Mouse (Mus musculus) urinary bladder, postnatal 14 days (tissue): ENCODE measurements around the gene Pex16.

Experiments used
- DNase-seq: peaks from one replicate; pipeline ENCODE4 v3.0.0; 2021; ENCODE audit warnings: low spot score

Gene Pex16

GRCm38 (mm10) chr2:92374514-92374913, at the start of gene Pex16, which contains the start of gene Large2:
Gene Pex16 (plus strand): TSS chr2:92374676.
Gene Large2 (minus strand): TSS chr2:92374869.
- peak; percentile 47 for DNase-seq

GRCm38 (mm10) chr2:92325676-92326075, 48.8 kb upstream of the Pex16 start:
- no peak for DNase-seq

DNA sequence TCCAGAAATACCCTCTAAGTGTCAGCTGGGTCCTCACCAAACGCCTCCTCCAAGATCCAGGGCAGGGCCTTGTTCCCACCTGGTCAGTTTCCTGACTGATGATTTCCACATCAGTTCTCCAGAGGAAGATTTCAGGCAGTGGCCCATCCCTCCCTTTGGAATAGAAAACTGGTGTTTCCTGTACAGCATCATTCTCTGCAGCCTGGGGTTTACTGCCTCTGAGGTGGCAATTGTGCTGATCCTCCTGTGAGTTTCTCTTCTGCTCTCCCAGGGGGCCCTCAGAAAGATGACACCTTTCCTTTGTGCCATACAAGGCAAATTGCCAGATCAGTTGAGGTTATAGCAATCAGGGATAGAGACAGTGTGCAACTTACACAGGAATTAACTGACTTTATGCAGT, 48.3 kb upstream of the Pex16 start:
- DNase-seq = no peak

- no peak for DNase-seq
Measured at GRCm38 (mm10) chr2:92327601-92328000, 46.9 kb upstream of the Pex16 start.

- no peak for DNase-seq
Measured at GRCm38 (mm10) chr2:92328206-92328605, 46.3 kb upstream of the Pex16 start.

DNA sequence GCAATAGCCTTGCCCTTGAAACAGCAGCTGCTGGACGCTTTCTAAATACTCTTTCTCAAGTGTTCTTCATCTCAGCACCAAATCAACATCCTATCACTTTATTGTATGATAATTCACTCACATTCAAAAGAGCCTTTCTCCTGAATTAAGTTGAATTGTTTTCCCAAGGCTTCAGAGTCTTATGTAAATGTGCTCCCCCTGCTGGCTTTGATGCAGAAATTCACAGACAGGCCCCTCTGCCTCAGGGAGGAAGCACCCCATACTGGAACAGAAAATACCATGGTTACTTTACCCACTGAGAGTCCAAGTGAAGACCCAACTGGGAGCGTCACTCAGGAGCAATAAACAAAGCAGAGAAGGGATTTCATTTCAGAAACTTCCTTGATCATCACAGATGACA, 43.6 kb upstream of the Pex16 start:
- DNase-seq = peak; percentile 18

DNA sequence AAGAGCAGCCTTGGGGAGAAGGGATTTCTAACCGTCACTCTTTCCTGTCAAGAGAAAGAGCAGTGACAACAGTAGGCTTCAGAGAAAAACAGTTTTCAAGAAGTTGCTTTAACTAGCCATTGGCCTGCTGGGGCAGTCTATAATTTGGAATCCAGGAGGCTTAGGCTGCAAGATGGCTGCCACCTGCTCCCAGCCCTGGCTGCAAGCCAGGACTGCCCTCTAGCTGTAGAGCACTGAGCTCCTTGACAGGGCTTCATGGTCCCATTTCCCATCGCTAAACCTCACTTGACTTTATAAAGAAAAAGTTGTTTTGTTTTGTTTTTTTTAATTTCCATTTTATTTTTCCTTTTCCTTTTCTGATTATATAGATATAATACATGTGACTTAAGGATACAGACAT, 43.1 kb upstream of the Pex16 start:
- no peak for DNase-seq

DNA sequence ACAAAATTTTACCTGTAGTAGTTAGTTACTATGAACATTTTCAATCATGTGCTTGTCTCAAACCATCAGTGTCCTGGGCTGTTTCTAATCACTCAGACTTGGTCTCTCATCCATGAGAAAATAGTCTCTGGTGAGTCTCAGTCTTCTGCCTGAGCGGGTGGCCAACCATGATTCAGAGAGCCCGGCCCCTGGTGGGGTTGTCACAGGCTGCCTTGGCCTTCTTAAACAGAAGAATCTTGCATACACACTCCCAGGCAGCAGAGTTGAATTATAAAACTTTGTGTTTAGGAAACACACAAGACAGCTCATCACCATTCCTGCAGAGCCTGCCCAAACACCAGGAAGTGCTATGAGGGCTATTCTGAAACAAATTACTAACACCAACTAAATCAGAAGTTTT, 42.6 kb upstream of the Pex16 start:
- DNase-seq = no peak

- DNase-seq = no peak
Measured at GRCm38 (mm10) chr2:92342418-92342817, 32.1 kb upstream of the Pex16 start.

GRCm38 (mm10) chr2:92347191-92347590, 27.3 kb upstream of the Pex16 start:
- DNase-seq = no peak

DNA sequence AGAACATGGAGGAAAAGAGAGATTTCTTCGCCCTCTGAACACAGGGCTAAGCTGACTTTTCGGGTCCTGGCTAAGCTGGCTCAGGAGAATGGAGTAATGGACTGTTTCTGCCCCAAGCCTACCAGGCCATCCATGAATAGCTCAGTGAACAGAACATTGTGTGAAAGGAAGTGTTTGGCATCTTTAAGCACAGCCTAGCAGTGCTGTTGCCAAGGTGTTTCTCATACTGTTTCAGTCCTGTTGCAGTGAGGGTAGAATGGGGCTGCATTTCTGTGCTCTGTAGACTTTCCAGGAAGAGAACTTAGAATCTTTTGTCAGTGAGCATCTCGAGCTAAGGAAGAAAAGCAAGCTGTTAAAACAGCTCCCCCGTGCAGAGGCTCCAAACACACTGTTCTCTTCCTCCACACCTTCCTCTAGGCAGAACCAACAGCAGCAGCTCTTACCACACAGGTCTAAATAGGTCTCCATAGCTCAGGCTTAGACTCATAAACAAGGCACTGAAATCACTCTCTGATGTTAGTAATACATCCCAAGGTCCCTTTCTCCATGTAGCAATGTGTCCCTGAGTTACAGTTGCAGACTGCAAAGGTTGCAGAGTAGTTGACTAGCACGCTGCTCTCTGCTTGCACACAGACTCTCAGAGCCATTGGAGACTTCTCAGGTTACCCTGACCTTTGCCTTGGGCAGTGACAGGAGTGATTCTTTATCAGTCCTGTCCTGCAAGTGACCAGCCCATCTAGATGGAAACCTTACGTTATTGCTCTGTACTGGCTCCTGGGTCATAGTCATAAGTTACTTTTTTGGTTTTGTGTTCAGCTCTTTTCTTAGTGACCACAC, 24.7 kb upstream of the Pex16 start:
- DNase-seq = no peak

DNA sequence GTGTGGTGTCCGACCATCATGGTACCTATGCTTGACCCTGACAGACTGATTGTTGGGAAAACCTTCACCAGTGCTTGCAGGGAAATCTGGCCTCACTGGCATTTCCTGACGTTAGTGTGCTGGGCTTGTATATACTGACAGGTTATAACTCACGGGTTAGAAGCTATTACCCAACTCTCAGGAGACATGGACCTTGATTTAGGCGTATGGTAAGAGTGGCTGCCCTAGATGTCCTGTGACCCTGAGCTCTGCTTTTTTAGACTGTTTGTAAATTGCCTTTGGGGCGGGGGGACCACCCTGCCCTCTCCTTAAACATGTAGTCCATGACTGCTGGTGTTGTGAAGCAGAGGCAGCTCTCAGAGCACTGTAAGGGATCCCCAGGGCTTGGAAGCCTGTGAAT, 23.8 kb upstream of the Pex16 start:
- no peak for DNase-seq

- no peak for DNase-seq
Measured at GRCm38 (mm10) chr2:92353402-92353801, 21.1 kb upstream of the Pex16 start.

- no peak for DNase-seq
Measured at GRCm38 (mm10) chr2:92354224-92354623, 20.3 kb upstream of the Pex16 start.

DNA sequence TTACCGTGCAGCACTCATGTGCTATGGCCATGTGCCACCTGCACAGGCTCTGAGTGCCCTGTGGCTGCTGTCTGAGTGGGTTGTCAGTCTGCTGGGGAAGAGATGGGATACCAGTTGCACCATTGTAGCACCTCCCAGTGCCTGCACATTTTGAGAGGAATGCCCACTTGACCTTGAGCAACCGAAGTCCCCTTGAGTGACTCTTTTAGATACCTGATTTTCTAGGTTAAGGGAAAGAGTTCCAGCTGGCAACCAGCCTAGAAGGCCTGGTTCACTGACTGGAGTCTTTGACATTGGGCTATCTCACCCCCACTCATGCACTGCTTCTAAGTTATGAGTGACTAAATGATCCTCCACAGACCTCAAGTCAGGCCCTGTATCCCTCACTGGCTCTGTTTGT, 15.2 kb upstream of the Pex16 start:
- no peak for DNase-seq

DNA sequence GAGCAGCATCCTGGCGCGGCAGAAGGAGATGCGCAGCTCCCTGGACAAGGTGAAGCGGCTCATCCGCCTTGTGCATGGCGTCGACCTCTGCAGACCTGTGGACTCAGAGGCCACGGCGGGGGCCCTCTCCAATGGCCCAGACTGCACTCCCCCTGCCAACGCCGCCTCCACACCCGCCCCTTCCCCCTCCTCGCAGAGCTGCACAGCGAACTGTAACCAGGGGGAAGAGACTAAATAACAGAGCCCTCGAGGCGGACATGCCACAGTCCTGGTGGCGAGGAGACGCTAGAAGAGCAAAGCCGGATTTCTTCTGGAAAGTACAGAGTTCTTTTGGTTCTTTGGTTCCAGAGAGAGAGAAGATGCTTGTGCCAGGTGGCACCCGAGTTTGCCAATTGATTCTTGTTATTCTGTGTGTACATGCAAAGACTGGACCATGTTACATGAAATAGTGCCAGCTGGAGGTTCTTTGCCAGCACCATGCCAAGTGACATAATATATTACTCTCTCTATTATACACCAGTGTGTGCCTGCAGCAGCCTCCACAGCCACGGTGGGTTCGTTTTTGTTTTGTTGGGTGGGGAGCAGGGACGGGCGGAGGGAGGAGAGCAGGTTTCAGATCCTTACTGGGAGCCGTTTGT, 14.2 kb upstream of the Pex16 start:
- no peak for DNase-seq

GRCm38 (mm10) chr2:92360893-92361292, 13.6 kb upstream of the Pex16 start:
- DNase-seq = no peak

DNA sequence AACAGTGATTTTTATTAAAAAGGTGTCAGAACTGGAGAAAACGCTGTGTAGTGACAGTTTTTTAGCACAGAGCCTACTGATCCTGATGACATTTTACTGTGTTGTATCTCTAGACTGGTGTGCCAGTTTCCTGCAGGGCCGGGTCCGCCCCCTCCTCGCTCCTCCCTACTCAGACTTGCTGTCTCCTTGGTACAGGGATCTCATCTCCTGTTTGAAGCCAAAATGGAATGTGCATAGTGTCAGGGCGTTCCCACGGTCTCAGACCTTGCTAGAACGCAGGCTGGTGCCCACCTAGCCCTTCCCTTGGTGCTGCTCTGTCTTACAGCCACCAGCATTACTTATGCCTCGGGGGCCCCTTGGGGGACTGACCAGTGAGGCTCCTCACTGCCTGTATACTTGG, 12.7 kb upstream of the Pex16 start:
- no peak for DNase-seq

DNA sequence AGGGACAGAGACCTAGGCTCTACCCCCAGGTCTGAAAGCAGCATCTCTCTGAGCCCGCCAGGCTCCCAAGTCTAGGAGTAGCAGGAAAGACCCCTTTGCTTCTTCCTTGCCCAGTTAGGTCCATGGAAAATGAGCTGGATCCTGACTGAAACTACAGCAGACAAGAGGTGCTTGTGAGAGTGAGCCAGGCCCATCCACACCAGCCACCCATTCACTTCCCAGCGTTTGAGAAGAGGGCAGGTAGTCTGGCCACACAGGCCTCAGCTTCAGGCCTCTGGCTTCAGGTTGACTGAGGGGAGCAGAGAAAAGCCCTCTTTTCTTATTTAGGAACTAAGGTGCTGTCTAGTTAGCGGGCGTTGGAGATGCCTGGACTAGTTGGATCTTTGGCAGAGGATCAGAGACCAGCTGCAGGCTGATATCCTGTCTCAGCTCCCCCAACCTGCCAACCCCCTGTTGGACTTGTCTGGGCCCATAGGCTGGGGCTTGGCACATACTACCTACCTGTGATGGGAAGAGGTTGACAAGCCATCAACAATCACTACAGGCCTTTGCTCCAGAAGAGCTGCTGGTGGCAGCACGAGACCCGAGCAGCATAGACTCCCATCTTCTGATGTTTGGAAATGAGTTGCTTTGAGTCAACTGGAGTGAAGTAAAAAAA, 11.8 kb upstream of the Pex16 start:
- DNase-seq = no peak

- DNase-seq = no peak
Measured at GRCm38 (mm10) chr2:92364086-92364485, 10.4 kb upstream of the Pex16 start.

- DNase-seq = no peak
Measured at GRCm38 (mm10) chr2:92365568-92365967, 8.9 kb upstream of the Pex16 start.

DNA sequence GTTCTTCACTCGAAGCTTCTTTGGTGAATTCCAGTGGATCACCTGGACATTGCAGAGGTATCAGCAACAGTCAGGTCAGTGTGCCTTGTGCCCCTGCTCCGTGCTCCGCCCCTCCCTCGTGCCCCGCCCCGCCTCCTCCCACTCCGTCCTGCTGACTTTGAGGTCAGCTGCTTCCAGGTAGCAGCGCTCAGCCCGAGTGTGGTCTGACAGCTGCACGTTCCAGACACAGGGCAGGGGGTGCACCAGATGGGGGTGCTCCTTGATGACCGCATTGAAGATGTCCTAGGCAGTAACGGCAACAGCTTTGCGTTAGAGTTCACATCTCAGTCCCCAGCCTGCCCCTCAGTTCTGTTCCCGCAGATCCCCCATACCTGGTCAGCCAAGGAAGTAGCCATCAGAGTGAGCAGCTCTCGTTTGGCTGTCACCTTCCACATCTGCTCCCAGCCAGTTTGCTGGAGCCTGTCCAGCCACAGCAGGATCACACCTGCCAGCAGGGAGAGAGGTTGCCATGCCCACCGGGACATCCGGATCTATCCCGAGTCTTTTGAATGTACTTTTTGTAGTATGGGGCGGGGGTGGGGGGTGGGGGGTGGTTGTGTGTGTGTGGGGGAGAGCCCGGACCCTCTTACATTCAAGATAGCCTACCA, 7.0 kb upstream of the Pex16 start:
- no peak for DNase-seq

DNA sequence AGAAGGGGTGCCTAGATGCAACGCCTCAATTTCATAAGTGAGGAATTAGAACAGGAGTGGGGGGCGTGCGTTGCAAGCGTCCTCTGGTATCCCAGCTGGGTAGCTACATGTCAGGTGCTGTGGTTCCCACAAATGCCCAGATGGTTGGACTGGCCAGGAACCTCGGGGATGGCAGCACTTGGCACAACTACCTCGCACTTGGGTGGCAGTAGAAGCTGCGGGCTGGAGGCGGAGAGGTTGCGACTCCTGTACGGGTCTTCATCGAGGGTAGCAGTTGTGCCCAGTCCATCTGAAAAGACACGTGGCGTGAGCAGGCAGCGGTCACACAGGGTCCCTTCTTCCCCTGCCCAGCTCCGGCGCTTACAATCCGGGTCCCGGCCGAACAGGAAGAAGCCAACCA, 4.1 kb upstream of the Pex16 start:
- DNase-seq = no peak
